Mouse (Mus musculus): ENCODE results near the gene Vmn1r58. TPM values are rescaled to one million over a fixed set of nuclear protein-coding genes. Genes with fewer than 3 reads are reported as not detected.
"Not testable (repeated sequence)": the region's sequence is repeated elsewhere in the genome, so short reads cannot be mapped to it uniquely, and the experiment has no call there.

Gene Vmn1r58
- not detected in 2 replicates for polyA plus RNA-seq (2014; fragmentation: Nextera tagmentation; extraction: Ambion mirVana)

DNA sequence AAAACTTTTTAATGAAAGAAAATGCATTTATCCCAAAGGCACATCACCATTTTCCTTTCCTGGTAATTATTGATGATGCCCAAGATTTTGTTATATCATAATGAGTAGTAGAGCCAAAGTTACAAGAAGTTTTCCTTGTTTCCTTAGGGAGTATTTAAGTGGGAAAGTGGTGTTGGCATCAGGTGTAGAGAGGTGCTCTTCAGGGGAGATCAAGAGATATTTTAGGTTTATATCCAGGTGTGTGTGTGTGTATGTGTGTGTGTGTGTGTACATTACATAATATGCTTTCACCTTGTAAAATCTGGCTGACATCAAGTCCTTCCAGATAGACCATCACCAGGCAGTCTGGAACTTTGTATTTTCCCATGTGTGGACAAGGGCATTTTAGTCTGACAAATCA lies at the start of gene Vmn1r58:
Vmn1r58 (minus strand) TSS at position 101 of the 400 bp plus-strand sequence.
- H3K9ac ChIP-seq (ENCODE audit: low read length); H3K4me1 ChIP-seq (replicated peaks; ENCODE audit: control insufficient read depth, insufficient read depth, low read length); DNase-seq (ENCODE audit: low spot score); H3K27ac ChIP-seq (ENCODE audit: low read depth, low read length); H3K4me3 ChIP-seq (ENCODE audit: low read depth, low read length); ATAC-seq (replicated peaks; ENCODE audit: low FRiP score); H3K4me2 ChIP-seq (ENCODE audit: low read depth, low read length, severe bottlenecking); H3K9me3 ChIP-seq (ENCODE audit: control insufficient read depth, low read length); H3K27me3 ChIP-seq (ENCODE audit: control insufficient read depth, insufficient read depth, low read length); H3K36me3 ChIP-seq (ENCODE audit: control insufficient read depth, insufficient read depth, low read length): not testable (repeated sequence)

DNA sequence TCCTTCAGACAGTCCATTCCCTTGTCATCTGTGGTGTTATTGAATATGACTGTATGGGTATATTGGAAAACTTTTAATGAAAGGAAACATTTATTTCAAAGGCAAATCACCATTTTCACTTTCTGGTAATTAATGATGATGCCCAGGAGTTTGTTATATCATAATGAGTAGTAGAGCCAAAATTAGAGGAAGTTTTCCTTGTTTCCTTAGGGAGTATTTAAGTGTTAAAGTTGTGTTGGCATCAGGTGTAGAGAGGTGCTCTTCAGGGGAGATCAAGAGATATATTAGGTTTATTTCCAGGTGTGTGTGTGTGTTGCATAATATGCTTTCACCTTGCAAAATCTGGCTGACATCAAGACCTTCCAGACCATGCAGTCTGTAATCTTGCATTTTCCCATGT lies 43.5 kb upstream of the Vmn1r58 start, which contains the start of gene Vmn1r59:
Vmn1r59 (minus strand) TSS at position 101 of the 400 bp plus-strand sequence.
- H3K27ac ChIP-seq (ENCODE audit: low read depth, low read length) = no peak within 1 kb of the TSS
- H3K4me2 ChIP-seq (ENCODE audit: low read depth, low read length, severe bottlenecking) = no peak within 1 kb of the TSS
- H3K36me3 ChIP-seq (ENCODE audit: control insufficient read depth, insufficient read depth, low read length) = no peaks in the 10 kb centered on the region
- no peak for DNase-seq (ENCODE audit: low spot score)
- no peak within 1 kb of the TSS for H3K9ac ChIP-seq (ENCODE audit: low read length)
- no peak within 1 kb of the TSS for H3K4me3 ChIP-seq (ENCODE audit: low read depth, low read length)
- no peaks in the 10 kb centered on the region for H3K4me1 ChIP-seq (replicated peaks; ENCODE audit: control insufficient read depth, insufficient read depth, low read length)
- H3K9me3 ChIP-seq (ENCODE audit: control insufficient read depth, low read length) = peaks cover 10% of the 10 kb centered on the region
- no peak for ATAC-seq (replicated peaks; ENCODE audit: low FRiP score)
- H3K27me3 ChIP-seq (ENCODE audit: control insufficient read depth, insufficient read depth, low read length) = no peaks in the 10 kb centered on the region

DNA sequence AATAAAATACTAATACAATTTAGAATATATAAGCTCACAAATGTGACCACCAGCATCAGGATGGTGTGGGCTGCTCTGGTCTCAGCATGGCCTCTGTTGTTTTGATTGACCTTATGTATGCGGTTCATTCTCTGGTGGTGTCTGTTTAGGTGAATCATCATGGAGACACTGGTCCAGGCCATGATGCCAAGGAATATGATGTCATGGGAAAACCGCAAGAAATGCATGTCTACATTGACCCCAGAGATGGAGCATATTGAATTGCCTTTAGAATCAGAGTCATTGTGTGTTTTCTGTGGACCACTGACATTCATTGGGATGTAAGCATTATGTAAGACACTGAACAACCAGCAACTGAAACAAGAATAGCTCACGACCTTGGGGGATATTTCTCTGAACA lies 40.8 kb upstream of the Vmn1r58 start:
- not testable (repeated sequence) for H3K4me2 ChIP-seq (ENCODE audit: low read depth, low read length, severe bottlenecking); ATAC-seq (replicated peaks; ENCODE audit: low FRiP score); DNase-seq (ENCODE audit: low spot score); H3K9me3 ChIP-seq (ENCODE audit: control insufficient read depth, low read length); H3K27me3 ChIP-seq (ENCODE audit: control insufficient read depth, insufficient read depth, low read length); H3K4me3 ChIP-seq (ENCODE audit: low read depth, low read length); H3K4me1 ChIP-seq (replicated peaks; ENCODE audit: control insufficient read depth, insufficient read depth, low read length); H3K36me3 ChIP-seq (ENCODE audit: control insufficient read depth, insufficient read depth, low read length); H3K27ac ChIP-seq (ENCODE audit: low read depth, low read length); H3K9ac ChIP-seq (ENCODE audit: low read length)
- WGBS = 74% methylated on average over 3 of the region's 3 CpGs

DNA sequence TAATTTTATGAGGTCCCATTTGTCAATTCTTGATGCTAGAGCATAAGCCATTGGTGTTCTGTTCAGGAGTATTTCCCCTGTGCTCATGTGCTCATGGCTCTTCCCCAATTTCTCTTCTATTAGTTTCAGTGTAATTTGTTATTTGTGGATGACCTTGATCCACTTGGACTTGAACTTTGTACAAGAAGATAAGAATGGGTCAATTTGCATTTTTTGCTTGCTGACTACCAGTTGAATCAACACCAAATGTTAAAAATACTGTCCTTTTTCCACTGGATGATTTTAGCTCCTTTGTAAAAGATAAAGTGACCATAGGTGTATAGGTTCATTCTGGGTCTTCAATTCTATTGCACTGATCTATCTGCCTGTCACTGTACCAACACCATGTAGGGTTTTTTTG lies 35.4 kb upstream of the Vmn1r58 start:
- ATAC-seq (replicated peaks; ENCODE audit: low FRiP score) (no peak), DNase-seq (ENCODE audit: low spot score) (no peak)
- H3K4me3 ChIP-seq (ENCODE audit: low read depth, low read length) = no peak overlapping the region
- no peak overlapping the region for H3K9ac ChIP-seq (ENCODE audit: low read length)
- H3K27me3 ChIP-seq (ENCODE audit: control insufficient read depth, insufficient read depth, low read length) = no peaks in the 10 kb centered on the region
- no peaks in the 10 kb centered on the region; the same call in 1 of the 2 replicates for H3K9me3 ChIP-seq (ENCODE audit: control insufficient read depth, low read length)
- H3K4me1 ChIP-seq (replicated peaks; ENCODE audit: control insufficient read depth, insufficient read depth, low read length) = no peaks in the 10 kb centered on the region
- H3K4me2 ChIP-seq (ENCODE audit: low read depth, low read length, severe bottlenecking) = no peak overlapping the region
- H3K36me3 ChIP-seq (ENCODE audit: control insufficient read depth, insufficient read depth, low read length) = no peaks in the 10 kb centered on the region
- no peak overlapping the region for H3K27ac ChIP-seq (ENCODE audit: low read depth, low read length)

DNA sequence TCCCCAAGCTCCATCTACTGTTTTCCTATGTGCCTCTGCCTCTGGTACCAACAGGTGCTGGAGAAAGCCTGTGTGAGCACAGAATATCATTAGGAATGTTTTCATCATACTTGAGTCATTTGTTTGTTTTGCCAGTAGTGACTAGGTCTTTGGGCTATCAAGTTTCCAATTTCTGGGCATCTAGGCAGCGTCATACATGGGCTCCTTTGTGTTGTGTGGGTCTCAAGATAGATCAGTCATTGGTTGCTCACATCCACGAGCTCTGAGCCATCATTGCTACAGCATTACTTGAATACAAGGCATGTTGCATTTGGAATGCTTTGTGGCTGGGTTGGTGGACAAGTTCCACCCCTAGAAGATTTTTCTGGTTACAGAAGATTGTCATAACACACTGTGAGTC lies 7.0 kb downstream of the Vmn1r58 start:
- H3K4me1 ChIP-seq (replicated peaks; ENCODE audit: control insufficient read depth, insufficient read depth, low read length) = no peaks in the 10 kb centered on the region
- no peak overlapping the region for H3K9ac ChIP-seq (ENCODE audit: low read length)
- ATAC-seq (replicated peaks; ENCODE audit: low FRiP score) (no peak), DNase-seq (ENCODE audit: low spot score) (no peak)
- H3K27ac ChIP-seq (ENCODE audit: low read depth, low read length) = no peak overlapping the region
- no peak overlapping the region for H3K4me3 ChIP-seq (ENCODE audit: low read depth, low read length)
- WGBS = 44% methylated on average over 2 of the region's 2 CpGs
- H3K4me2 ChIP-seq (ENCODE audit: low read depth, low read length, severe bottlenecking) = no peak overlapping the region
- peaks cover 3% of the 10 kb centered on the region; the same call in 1 of the 2 replicates for H3K9me3 ChIP-seq (ENCODE audit: control insufficient read depth, low read length)
- no peaks in the 10 kb centered on the region for H3K36me3 ChIP-seq (ENCODE audit: control insufficient read depth, insufficient read depth, low read length)
- no peaks in the 10 kb centered on the region for H3K27me3 ChIP-seq (ENCODE audit: control insufficient read depth, insufficient read depth, low read length)

DNA sequence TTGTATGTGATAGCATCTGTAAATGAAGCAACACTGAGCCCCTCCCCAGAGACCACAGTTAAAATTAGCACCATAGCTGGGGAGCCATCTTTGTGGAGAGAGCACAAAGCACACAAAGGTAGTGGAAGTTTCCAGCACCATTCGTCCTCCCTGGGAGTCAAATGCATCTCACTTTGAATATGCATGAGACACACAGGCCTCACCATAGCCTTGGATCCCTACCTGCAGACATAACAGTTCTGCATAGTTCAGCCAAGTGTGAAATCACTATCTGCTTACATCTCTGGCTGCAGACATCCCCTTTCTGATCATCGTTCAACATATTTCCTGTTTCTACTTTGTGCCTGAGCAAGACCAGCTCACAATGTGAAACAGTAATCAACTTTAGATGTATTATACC lies 46.5 kb downstream of the Vmn1r58 start:
- WGBS = 72% methylated on average over 2 of the region's 2 CpGs
- ATAC-seq (replicated peaks; ENCODE audit: low FRiP score) = no peak
- no peaks in the 10 kb centered on the region for H3K36me3 ChIP-seq (ENCODE audit: control insufficient read depth, insufficient read depth, low read length)
- H3K4me3 ChIP-seq (ENCODE audit: low read depth, low read length) = no peak overlapping the region
- H3K4me1 ChIP-seq (replicated peaks; ENCODE audit: control insufficient read depth, insufficient read depth, low read length) = no peaks in the 10 kb centered on the region
- DNase-seq (ENCODE audit: low spot score) = no peak
- no peak overlapping the region for H3K9ac ChIP-seq (ENCODE audit: low read length)
- H3K27ac ChIP-seq (ENCODE audit: low read depth, low read length) = no peak overlapping the region
- H3K9me3 ChIP-seq (ENCODE audit: control insufficient read depth, low read length) = peaks cover 17% of the 10 kb centered on the region; the same call in 1 of the 2 replicates
- H3K27me3 ChIP-seq (ENCODE audit: control insufficient read depth, insufficient read depth, low read length) = no peaks in the 10 kb centered on the region
- no peak overlapping the region for H3K4me2 ChIP-seq (ENCODE audit: low read depth, low read length, severe bottlenecking)

DNA sequence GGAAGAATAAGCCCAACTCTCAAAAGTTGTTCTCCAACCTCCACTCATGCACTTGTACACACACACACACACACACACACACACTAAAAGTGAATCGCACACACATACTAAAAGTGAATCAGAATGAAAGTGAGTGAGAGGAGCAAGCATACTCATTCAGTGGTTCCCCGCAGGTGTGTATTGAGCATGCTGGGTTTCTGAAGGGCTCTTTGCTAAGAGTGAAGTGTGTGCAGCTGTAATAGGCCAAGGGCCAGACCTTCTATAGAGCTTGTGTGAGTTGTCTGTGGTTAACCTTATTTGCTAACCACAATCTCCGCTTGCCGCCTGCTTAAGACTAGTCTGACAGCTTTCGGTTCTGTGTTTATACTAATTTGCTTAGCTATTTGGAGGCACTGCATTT lies 49.6 kb downstream of the Vmn1r58 start:
- no peaks in the 10 kb centered on the region for H3K36me3 ChIP-seq (ENCODE audit: control insufficient read depth, insufficient read depth, low read length)
- H3K9ac ChIP-seq (ENCODE audit: low read length) = no peak overlapping the region
- peaks cover 17% of the 10 kb centered on the region; the same call in 1 of the 2 replicates for H3K9me3 ChIP-seq (ENCODE audit: control insufficient read depth, low read length)
- no peak overlapping the region for H3K4me3 ChIP-seq (ENCODE audit: low read depth, low read length)
- ATAC-seq (replicated peaks; ENCODE audit: low FRiP score) (no peak), DNase-seq (ENCODE audit: low spot score) (no peak)
- H3K27me3 ChIP-seq (ENCODE audit: control insufficient read depth, insufficient read depth, low read length) = no peaks in the 10 kb centered on the region
- WGBS = 92% methylated on average over 5 of the region's 5 CpGs
- no peak overlapping the region for H3K27ac ChIP-seq (ENCODE audit: low read depth, low read length)
- H3K4me1 ChIP-seq (replicated peaks; ENCODE audit: control insufficient read depth, insufficient read depth, low read length) = no peaks in the 10 kb centered on the region
- no peak overlapping the region for H3K4me2 ChIP-seq (ENCODE audit: low read depth, low read length, severe bottlenecking)

Other genes with a start within 250 kb of the Vmn1r58 start
- gene Vmn1r56, start 216.6 kb downstream of the Vmn1r58 start, polyA plus RNA-seq (2014; fragmentation: Nextera tagmentation; extraction: Ambion mirVana) = not detected in 2 replicates
- gene Vmn1r57, start 194.9 kb downstream of the Vmn1r58 start, polyA plus RNA-seq (2014; fragmentation: Nextera tagmentation; extraction: Ambion mirVana) = not detected in 2 replicates
- not detected in 2 replicates for gene Gm5065, start 62.9 kb downstream of the Vmn1r58 start, polyA plus RNA-seq (2014; fragmentation: Nextera tagmentation; extraction: Ambion mirVana)
- gene Nlrp2, start 62.4 kb downstream of the Vmn1r58 start, polyA plus RNA-seq (2014; fragmentation: Nextera tagmentation; extraction: Ambion mirVana) = not detected in 2 replicates
- not detected in 2 replicates for gene Vmn1r59, start 43.4 kb upstream of the Vmn1r58 start, polyA plus RNA-seq (2014; fragmentation: Nextera tagmentation; extraction: Ambion mirVana)
- not detected in 2 replicates for gene Vmn2r28, start 80.6 kb upstream of the Vmn1r58 start, polyA plus RNA-seq (2014; fragmentation: Nextera tagmentation; extraction: Ambion mirVana)
- gene Vmn1r60, start 133.9 kb upstream of the Vmn1r58 start, polyA plus RNA-seq (2014; fragmentation: Nextera tagmentation; extraction: Ambion mirVana) = not detected in 2 replicates
- not detected in 2 replicates for gene Vmn1r61, start 199.9 kb upstream of the Vmn1r58 start, polyA plus RNA-seq (2014; fragmentation: Nextera tagmentation; extraction: Ambion mirVana)

Measured in forebrain, embryonic 11.5 days (tissue).